Mouse (Mus musculus): ENCODE measurements at regions not wholly inside any gene's neighbourhood (a gene's known extent, or its start where the extent isn't known, plus 50 kb on each side); places are given as distances from the start of the nearest gene placed in this dataset.
A peak's percentile ranks its signal among the peaks of the same experiment; 100 is the strongest.

GRCm38 (mm10) chr6:99919816-99920562 lies 193.8 kb upstream of the Prok2 start:
- peaks cover under 1 to 6% of the 10 kb centered on the region in 2 experiments; a peak in 2 of 4 replicates for H3K4me1 ChIP-seq (ENCODE audit: control insufficient read depth in 2 of 2, insufficient read depth in 2 of 2, low read length in 2 of 2)
- no peak overlapping the region for H3K4me3 ChIP-seq (ENCODE audit: control insufficient read depth in 1 of 2, insufficient read depth in 1 of 2, low read depth in 1 of 2, low read length in 2 of 2)
- 0 out of 2 replicates have a peak, but pooled peaks cover 4% of the 10 kb centered on the region for H3K9me3 ChIP-seq (ENCODE audit: control insufficient read depth, low read length)
- ATAC-seq (ENCODE audit: insufficient number of reproducible peaks, insufficient read depth, low FRiP score, low read depth) = no peak
- no peak overlapping the region for H3K27ac ChIP-seq (replicated peaks in 1 of 2; ENCODE audit: control insufficient read depth in 1 of 2, insufficient read depth in 1 of 2, low read depth in 2 of 2, low read length in 2 of 2)
- H3K9ac ChIP-seq (ENCODE audit: low read length) = no peak overlapping the region
- no peaks in the 10 kb centered on the region for H3K36me3 ChIP-seq (ENCODE audit: control insufficient read depth, insufficient read depth, low read length)
- no peak overlapping the region for H3K4me2 ChIP-seq (ENCODE audit: low read length)
- 70% methylated on average over 7 of the region's 7 CpGs for WGBS
- peaks cover 4% of the 10 kb centered on the region for H3K27me3 ChIP-seq (ENCODE audit: control insufficient read depth, insufficient read depth, low read length)

GRCm38 (mm10) chr6:99918351-99918750 lies 192.2 kb upstream of the Prok2 start:
- Histone ChIP-seq H3K9ac (ENCODE audit: low read length) (no peak overlapping the region), H3K36me3 (ENCODE audit: control insufficient read depth, insufficient read depth, low read length) (no peaks in the 10 kb centered on the region), H3K27ac (replicated peaks in 1 of 2; ENCODE audit: control insufficient read depth in 1 of 2, insufficient read depth in 1 of 2, low read depth in 2 of 2, low read length in 2 of 2) (no peak overlapping the region), H3K4me2 (ENCODE audit: low read length) (no peak overlapping the region), H3K9me3 (ENCODE audit: control insufficient read depth, low read length) (0 out of 2 replicates have a peak, but pooled peaks cover 4% of the 10 kb centered on the region), H3K4me3 (ENCODE audit: control insufficient read depth in 1 of 2, insufficient read depth in 1 of 2, low read depth in 1 of 2, low read length in 2 of 2) (no peak overlapping the region), H3K27me3 (ENCODE audit: control insufficient read depth, insufficient read depth, low read length) (no peaks in the 10 kb centered on the region; the same call in 1 of the 2 replicates), H3K4me1 (ENCODE audit: control insufficient read depth in 2 of 2, insufficient read depth in 2 of 2, low read length in 2 of 2) (peaks cover 3 to 6% of the 10 kb centered on the region in 2 experiments; a peak in 2 of 4 replicates)
- no peak for ATAC-seq (ENCODE audit: insufficient number of reproducible peaks, insufficient read depth, low FRiP score, low read depth)
- 73% methylated on average over 3 of the region's 3 CpGs for WGBS

- Histone ChIP-seq H3K27me3 (ENCODE audit: control insufficient read depth, insufficient read depth, low read length) (peaks cover 16% of the 10 kb centered on the region; the same call in 1 of the 2 replicates), H3K9me3 (ENCODE audit: control insufficient read depth, low read length) (no peaks in the 10 kb centered on the region), H3K4me1 (ENCODE audit: control insufficient read depth in 2 of 2, insufficient read depth in 2 of 2, low read length in 2 of 2) (peaks cover 16 to 31% of the 10 kb centered on the region in 2 experiments), H3K4me3 (ENCODE audit: control insufficient read depth in 1 of 2, insufficient read depth in 1 of 2, low read depth in 1 of 2, low read length in 2 of 2) (no peak overlapping the region), H3K4me2 (ENCODE audit: low read length) (peak overlapping the region; percentile 24), H3K27ac (replicated peaks in 1 of 2; ENCODE audit: control insufficient read depth in 1 of 2, insufficient read depth in 1 of 2, low read depth in 2 of 2, low read length in 2 of 2) (peak overlapping the region in 1 of 2 experiments; percentile 60; a peak in 3 of 4 replicates), H3K36me3 (ENCODE audit: control insufficient read depth, insufficient read depth, low read length) (no peaks in the 10 kb centered on the region), H3K9ac (ENCODE audit: low read length) (no peak overlapping the region; the same call in 1 of the 2 replicates)
- no peak for ATAC-seq (ENCODE audit: insufficient number of reproducible peaks, insufficient read depth, low FRiP score, low read depth)
- 40% methylated on average over 7 of the region's 7 CpGs for WGBS
Measured at GRCm38 (mm10) chr6:99909921-99910320, 183.7 kb upstream of the Prok2 start.

GRCm38 (mm10) chr6:99909459-99909858 lies 183.3 kb upstream of the Prok2 start:
- H3K4me1 ChIP-seq (ENCODE audit: control insufficient read depth in 2 of 2, insufficient read depth in 2 of 2, low read length in 2 of 2) = peaks cover 15 to 31% of the 10 kb centered on the region in 2 experiments
- no peak overlapping the region; the same call in 1 of the 2 replicates for H3K9ac ChIP-seq (ENCODE audit: low read length)
- H3K4me2 ChIP-seq (ENCODE audit: low read length) = peak overlapping the region; percentile 24; the same call in 1 of the 2 replicates
- H3K27ac ChIP-seq (replicated peaks in 1 of 2; ENCODE audit: control insufficient read depth in 1 of 2, insufficient read depth in 1 of 2, low read depth in 2 of 2, low read length in 2 of 2) = peak overlapping the region in 1 of 2 experiments; percentile 60; a peak in 3 of 4 replicates
- WGBS = 9% methylated on average over 7 of the region's 7 CpGs
- no peaks in the 10 kb centered on the region for H3K36me3 ChIP-seq (ENCODE audit: control insufficient read depth, insufficient read depth, low read length)
- ATAC-seq (ENCODE audit: insufficient number of reproducible peaks, insufficient read depth, low FRiP score, low read depth) = peak; percentile 40; the same call in 1 of the 2 replicates
- H3K4me3 ChIP-seq (ENCODE audit: control insufficient read depth in 1 of 2, insufficient read depth in 1 of 2, low read depth in 1 of 2, low read length in 2 of 2) = no peak overlapping the region
- H3K27me3 ChIP-seq (ENCODE audit: control insufficient read depth, insufficient read depth, low read length) = peaks cover 18% of the 10 kb centered on the region; the same call in 1 of the 2 replicates
- no peaks in the 10 kb centered on the region for H3K9me3 ChIP-seq (ENCODE audit: control insufficient read depth, low read length)

GRCm38 (mm10) chr6:99908066-99908465 lies 181.9 kb upstream of the Prok2 start:
- WGBS = 85% methylated on average over 3 of the region's 3 CpGs
- no peak for ATAC-seq (ENCODE audit: insufficient number of reproducible peaks, insufficient read depth, low FRiP score, low read depth)
- peaks cover 18% of the 10 kb centered on the region; the same call in 1 of the 2 replicates for H3K27me3 ChIP-seq (ENCODE audit: control insufficient read depth, insufficient read depth, low read length)

GRCm38 (mm10) chr6:99905194-99905593 lies 179.0 kb upstream of the Prok2 start:
- H3K27me3 ChIP-seq (ENCODE audit: control insufficient read depth, insufficient read depth, low read length) = peaks cover 19% of the 10 kb centered on the region; the same call in 1 of the 2 replicates
- WGBS = 66% methylated on average over 5 of the region's 5 CpGs
- no peak overlapping the region for H3K4me3 ChIP-seq (ENCODE audit: control insufficient read depth in 1 of 2, insufficient read depth in 1 of 2, low read depth in 1 of 2, low read length in 2 of 2)
- no peak overlapping the region for H3K4me2 ChIP-seq (ENCODE audit: low read length)
- H3K9me3 ChIP-seq (ENCODE audit: control insufficient read depth, low read length) = no peaks in the 10 kb centered on the region
- H3K36me3 ChIP-seq (ENCODE audit: control insufficient read depth, insufficient read depth, low read length) = no peaks in the 10 kb centered on the region
- H3K4me1 ChIP-seq (ENCODE audit: control insufficient read depth in 2 of 2, insufficient read depth in 2 of 2, low read length in 2 of 2) = peaks cover 20 to 38% of the 10 kb centered on the region in 2 experiments
- no peak overlapping the region for H3K9ac ChIP-seq (ENCODE audit: low read length)
- H3K27ac ChIP-seq (replicated peaks in 1 of 2; ENCODE audit: control insufficient read depth in 1 of 2, insufficient read depth in 1 of 2, low read depth in 2 of 2, low read length in 2 of 2) = no peak overlapping the region
- no peak for ATAC-seq (ENCODE audit: insufficient number of reproducible peaks, insufficient read depth, low FRiP score, low read depth)

More at GRCm38 (mm10) chr6:99908066-99908465, 181.9 kb upstream of the Prok2 start:
- peaks cover 20 to 40% of the 10 kb centered on the region in 2 experiments for H3K4me1 ChIP-seq (ENCODE audit: control insufficient read depth in 2 of 2, insufficient read depth in 2 of 2, low read length in 2 of 2)
- H3K4me2 ChIP-seq (ENCODE audit: low read length) = no peak overlapping the region
- no peak overlapping the region for H3K4me3 ChIP-seq (ENCODE audit: control insufficient read depth in 1 of 2, insufficient read depth in 1 of 2, low read depth in 1 of 2, low read length in 2 of 2)
- H3K27ac ChIP-seq (replicated peaks in 1 of 2; ENCODE audit: control insufficient read depth in 1 of 2, insufficient read depth in 1 of 2, low read depth in 2 of 2, low read length in 2 of 2) = no peak overlapping the region
- H3K9ac ChIP-seq (ENCODE audit: low read length) = no peak overlapping the region
- no peaks in the 10 kb centered on the region for H3K36me3 ChIP-seq (ENCODE audit: control insufficient read depth, insufficient read depth, low read length)
- no peaks in the 10 kb centered on the region for H3K9me3 ChIP-seq (ENCODE audit: control insufficient read depth, low read length)

GRCm38 (mm10) chr6:99904607-99905006 lies 178.4 kb upstream of the Prok2 start:
- 60% methylated on average over 4 of the region's 4 CpGs for WGBS
- no peaks in the 10 kb centered on the region for H3K36me3 ChIP-seq (ENCODE audit: control insufficient read depth, insufficient read depth, low read length)
- H3K27me3 ChIP-seq (ENCODE audit: control insufficient read depth, insufficient read depth, low read length) = peaks cover 25% of the 10 kb centered on the region
- no peak overlapping the region for H3K9ac ChIP-seq (ENCODE audit: low read length)
- H3K4me1 ChIP-seq (ENCODE audit: control insufficient read depth in 2 of 2, insufficient read depth in 2 of 2, low read length in 2 of 2) = peaks cover 14 to 32% of the 10 kb centered on the region in 2 experiments
- no peak for ATAC-seq (ENCODE audit: insufficient number of reproducible peaks, insufficient read depth, low FRiP score, low read depth)
- no peak overlapping the region for H3K27ac ChIP-seq (replicated peaks in 1 of 2; ENCODE audit: control insufficient read depth in 1 of 2, insufficient read depth in 1 of 2, low read depth in 2 of 2, low read length in 2 of 2)
- H3K4me2 ChIP-seq (ENCODE audit: low read length) = no peak overlapping the region
- H3K9me3 ChIP-seq (ENCODE audit: control insufficient read depth, low read length) = no peaks in the 10 kb centered on the region
- H3K4me3 ChIP-seq (ENCODE audit: control insufficient read depth in 1 of 2, insufficient read depth in 1 of 2, low read depth in 1 of 2, low read length in 2 of 2) = no peak overlapping the region

All from heart, embryonic 14.5 days (tissue).